Mouse (Mus musculus): ENCODE measurements around the gene Tulp2.

DNA sequence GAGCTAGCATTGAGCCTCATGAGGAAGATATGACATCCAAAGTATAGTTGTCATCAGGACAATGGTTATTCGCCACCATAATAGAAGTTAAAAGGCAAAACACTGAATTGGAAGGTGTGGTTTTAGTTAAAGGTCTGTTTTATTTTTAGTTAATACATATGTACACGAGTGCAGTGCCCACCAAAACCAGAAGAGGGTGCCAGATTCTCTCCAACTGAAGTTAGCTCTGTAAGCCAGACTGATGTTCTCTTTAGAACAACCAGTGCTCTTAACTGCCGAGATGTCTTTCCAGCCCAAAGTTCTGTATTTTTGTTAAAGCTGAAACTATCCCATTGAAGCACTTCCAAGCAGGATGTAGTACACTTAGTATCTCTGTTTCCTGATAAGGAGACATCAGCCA lies 10.8 kb upstream of the Tulp2 start:
- TF ChIP-seq CTCF (IDR thresholded peaks at IDR 0.05; ENCODE audit: insufficient read depth, low read length) (peak; percentile 35; the same call in 1 of the 2 replicates), POLR2A (IDR thresholded peaks at IDR 0.05; ENCODE audit: borderline replicate concordance, extremely low read depth, low read depth, low read length) (no peak)
